Comparison of ENCODE assay signal across 10 mouse cellular contexts in the genomic region with DNA sequence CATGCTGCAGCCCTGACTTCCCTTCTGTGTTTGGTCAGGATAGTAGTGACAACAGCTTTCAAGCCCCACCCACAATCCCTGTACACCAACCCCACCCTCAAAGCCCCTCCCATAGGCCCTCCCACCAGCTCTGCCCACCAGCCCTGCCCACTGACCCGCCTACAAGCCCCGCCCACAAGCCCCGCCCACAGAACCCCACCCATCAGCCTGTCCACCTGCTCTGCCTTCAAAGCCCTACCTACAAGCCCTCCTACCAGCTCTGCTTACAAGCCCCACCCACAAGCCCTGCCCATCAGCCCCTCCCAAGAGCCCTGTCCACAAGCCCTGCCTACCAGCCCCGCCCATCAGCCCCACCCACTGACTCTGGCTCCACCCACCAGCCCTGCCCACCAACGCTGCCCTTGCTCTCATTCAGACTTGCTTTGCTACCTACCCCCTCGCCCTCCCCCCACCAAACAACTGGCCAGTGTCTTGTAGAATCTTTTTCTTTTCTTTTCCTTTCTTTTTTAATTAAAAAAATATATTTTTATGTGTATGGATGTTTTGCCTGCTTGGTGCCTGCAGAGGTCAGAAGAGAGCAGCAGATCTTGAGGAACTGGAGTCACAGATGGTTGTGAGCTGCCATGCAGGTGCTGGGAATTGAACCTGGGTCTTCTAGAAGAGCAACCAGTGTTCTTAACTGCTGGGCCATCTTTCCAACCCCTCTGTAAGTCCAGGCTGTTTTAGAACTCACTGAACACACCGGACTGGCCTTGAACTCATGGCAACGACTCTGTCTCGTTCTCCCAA. TPM values are rescaled to one million over a fixed set of nuclear protein-coding genes. Genes with fewer than 3 reads are reported as not detected.
A peak's percentile ranks its signal among the peaks of the same experiment; 100 is the strongest.
DNase-seq lines count a peak whose midpoint lies in the region; ATAC-seq lines count a peak whose summit lies in the region.
"Had no signal": no experiment of that assay in that cellular context is flagged by ENCODE, and none has a peak within 500 bp of the region (broad histone marks: within the 10 kb centered on the region; RNA-seq: fewer than 3 reads in every experiment).

No protein-coding gene starts in this region.

- no peak for DNase-seq in heart, postnatal 4 days
- DNase-seq in thymus, postnatal 4 days, result peak; percentile 40
- DNase-seq in thymus, adult 18-20 months, result no peak
- DNase-seq in testis, postnatal 14 days (ENCODE audit: low spot score), result peak; percentile 54
- no peak for DNase-seq in spleen, adult 18-20 months
- DNase-seq: gastrocnemius, postnatal 14 days; kidney, adult 2 months had no signal

- H3K9ac ChIP-seq in heart, embryonic 11.5 days (ENCODE audit: low read depth, low read length), result no peak overlapping the region
- no peak overlapping the region for H3K9ac ChIP-seq in limb, embryonic 15.5 days

- no peaks in the 10 kb centered on the region for H3K36me3 ChIP-seq in heart, embryonic 11.5 days (ENCODE audit: control insufficient read depth, insufficient read depth, low read length)
- H3K36me3 ChIP-seq in limb, embryonic 15.5 days, result no peaks in the 10 kb centered on the region

- H3K4me2 ChIP-seq in heart, embryonic 11.5 days, result no peak overlapping the region
- no peak overlapping the region for H3K4me2 ChIP-seq in limb, embryonic 15.5 days

- H3K9me3 ChIP-seq in heart, embryonic 11.5 days (replicated peaks; ENCODE audit: control insufficient read depth, low read length), result no peaks in the 10 kb centered on the region
- no peaks in the 10 kb centered on the region for H3K9me3 ChIP-seq in limb, embryonic 15.5 days

- 51% methylated on average over 9 of the region's 9 CpGs for WGBS in heart, embryonic 11.5 days (ENCODE audit: insufficient replicate concordance)
- WGBS in limb, embryonic 15.5 days, result 64% methylated on average over 9 of the region's 9 CpGs

- H3K27ac ChIP-seq in heart, embryonic 11.5 days (ENCODE audit: low read depth, low read length), result peak overlapping the region; percentile 78; the same call in 1 of the 2 replicates
- H3K27ac ChIP-seq in limb, embryonic 15.5 days, result peak overlapping the region; percentile 87

- H3K27me3 ChIP-seq in heart, embryonic 11.5 days (ENCODE audit: control insufficient read depth, insufficient read depth, low read length), result no peaks in the 10 kb centered on the region
- no peaks in the 10 kb centered on the region for H3K27me3 ChIP-seq in limb, embryonic 15.5 days

- no peak overlapping the region for H3K4me3 ChIP-seq in heart, embryonic 11.5 days (ENCODE audit: low read depth, low read length)
- no peak overlapping the region for H3K4me3 ChIP-seq in limb, embryonic 15.5 days

- 0 out of 2 replicates have a peak, but pooled peaks have one; percentile 27 for ATAC-seq in heart, embryonic 11.5 days (replicated peaks; ENCODE audit: insufficient number of reproducible peaks, low FRiP score, low TSS enrichment)
- no peak for ATAC-seq in limb, embryonic 15.5 days (ENCODE audit: insufficient number of reproducible peaks, low FRiP score, low TSS enrichment, low read depth)
- no peak for ATAC-seq in erythroid progenitor cell, adult 5-6 weeks (replicated peaks; ENCODE audit: low FRiP score, poor library complexity, severe bottlenecking)

- H3K4me1 ChIP-seq in heart, embryonic 11.5 days (ENCODE audit: control insufficient read depth, insufficient read depth, low read length), result peaks cover 33% of the 10 kb centered on the region
- peaks cover 78% of the 10 kb centered on the region for H3K4me1 ChIP-seq in limb, embryonic 15.5 days

RNA-seq across cellular contexts. Expression of a gene that starts 24.1 kb away (rescaled TPM):
- 7.2 and 9.5 TPM in 2 replicates for polyA plus RNA-seq in heart, embryonic 11.5 days (2014; fragmentation: Nextera tagmentation; extraction: Ambion mirVana)
- total RNA-seq in heart, postnatal 4 days (2021), result 1 to 10 TPM; 3.8 to 5.6 TPM
- polyA plus RNA-seq in limb, embryonic 15.5 days (2015; fragmentation: Nextera tagmentation; extraction: Ambion mirVana), result 11.5 and 12.0 TPM in 2 replicates
- total RNA-seq in erythroid progenitor cell, adult 5-6 weeks (2015; ENCODE audit: low replicate concordance), result not detected in 2 replicates
- 0.51 TPM in 1 of 2 replicates, not detected in the other for total RNA-seq in erythroid progenitor cell, adult 5-6 weeks (2017; ENCODE audit: low replicate concordance)

Comparison
In these comparisons a context has a peak if more than half of its experiments do, and no peak if none do; other contexts are left out.
1. DNase-seq: peak in thymus, postnatal 4 days (single experiment) and testis, postnatal 14 days (single experiment); none in heart, postnatal 4 days (single experiment), thymus, adult 18-20 months (0 of 2) and spleen, adult 18-20 months (0 of 2).